Mouse (Mus musculus) hindbrain, embryonic 12.5 days (tissue): Measurements from ENCODE around the gene Ell. TPM values are rescaled to one million over a fixed set of nuclear protein-coding genes. Genes with fewer than 3 reads are reported as not detected.

Experiments used
- ATAC-seq: fragments of 200-750 bp; cut with Nextera tagmentation; 2 replicates; pipeline ENCODE4 v1.8.0; 2017; ENCODE audit warnings: moderate TSS enrichment; ENCODE audit not compliant: low FRiP score
- H3K27ac ChIP-seq: fragments of 300-500 bp; sonication (generic); 2 replicates; pipeline ENCODE4 v1.5.1; 2016; ENCODE audit warnings: mild to moderate bottlenecking
- H3K27me3 ChIP-seq: fragments of 300-500 bp; sonication (generic); 2 replicates; pipeline ENCODE4 v1.6.1; 2016; ENCODE audit warnings: mild to moderate bottlenecking
- H3K36me3 ChIP-seq: fragments of 300-500 bp; sonication (generic); 2 replicates; pipeline ENCODE4 v1.6.1; 2016; ENCODE audit warnings: mild to moderate bottlenecking
- H3K4me1 ChIP-seq: fragments of 300-500 bp; sonication (generic); 2 replicates; pipeline ENCODE4 v1.6.1; 2016
- H3K4me2 ChIP-seq: fragments of 300-500 bp; sonication (generic); replicated peaks from 2 replicates; pipeline ENCODE4 v1.6.1; 2016; ENCODE audit warnings: mild to moderate bottlenecking
- H3K4me3 ChIP-seq: fragments of 300-500 bp; sonication (generic); 2 replicates; pipeline ENCODE4 v1.5.1; 2016; ENCODE audit warnings: mild to moderate bottlenecking
- H3K9ac ChIP-seq: fragments of 300-500 bp; sonication (generic); 2 replicates; pipeline ENCODE4 v1.6.1; 2016; ENCODE audit warnings: mild to moderate bottlenecking, moderate library complexity
- H3K9me3 ChIP-seq: fragments of 300-500 bp; sonication (generic); replicated peaks from 2 replicates; pipeline ENCODE4 v1.6.1; 2016; ENCODE audit warnings: mild to moderate bottlenecking
- WGBS: fragments of 180-500 bp; shearing (Covaris S2); methylation state at CpG from one replicate; pipeline ENCODE4 v1.1.7; 2016; 5-methylcytosine and 5-hydroxymethylcytosine counted together
- polyA plus RNA-seq: library from polyadenylated mRNA; unstranded; fragments of >200 nt; fragmentation: Nextera tagmentation; extraction: Ambion mirVana; gene quantifications from 2 replicates; pipeline ENCODE4 v1.2.1, GENCODE M21; 2016

The Ell gene
- polyA plus RNA-seq, 1 experiment from 2014 or later = 19.4 TPM

DNA sequence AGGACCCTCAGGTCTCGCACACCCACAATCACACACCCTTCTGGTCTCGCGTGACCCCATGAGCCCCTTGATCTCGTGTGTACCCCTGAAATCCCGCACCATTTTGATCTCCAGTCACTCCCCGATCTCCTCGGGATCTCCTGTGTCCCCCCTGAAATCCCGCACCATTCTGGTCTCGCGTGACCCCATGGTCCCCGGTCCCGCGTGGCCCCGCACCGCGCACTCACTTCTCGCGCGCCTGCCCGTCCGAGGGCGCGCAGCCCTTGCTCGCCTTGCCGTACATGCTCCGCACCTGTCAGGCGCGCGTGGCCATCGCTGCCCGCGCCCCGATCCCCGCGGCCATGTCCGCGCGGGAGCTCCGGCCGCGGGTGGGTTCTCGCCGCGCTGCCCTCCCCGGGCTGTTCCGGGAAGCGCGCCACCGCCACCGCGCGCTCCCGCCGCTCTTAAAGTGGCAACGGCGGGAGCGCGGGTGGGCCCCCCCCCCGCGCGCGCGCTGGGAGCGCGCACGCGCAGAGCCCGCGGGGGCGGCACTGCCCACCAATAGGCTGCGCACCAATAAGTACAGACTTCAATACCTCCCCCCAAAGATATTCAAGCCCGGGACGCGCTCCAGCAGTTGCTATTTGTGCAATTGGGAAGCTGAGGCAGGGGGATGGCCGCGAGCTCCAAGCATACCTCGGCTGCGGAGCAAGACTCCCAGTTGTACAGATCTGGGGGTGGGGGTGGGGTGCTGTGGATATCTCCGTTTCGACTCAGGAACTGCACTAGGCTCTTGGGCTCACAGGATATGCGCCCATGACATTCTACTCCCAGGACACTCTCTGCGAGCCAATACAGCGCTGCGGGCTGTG is 68.9 kb downstream of the Ell start:
- 2% methylated on average over 83 of the region's 84 CpGs for WGBS
- peak overlapping the region; percentile 89 for H3K4me2 ChIP-seq
- H3K4me1 ChIP-seq = peaks cover 66% of the 10 kb centered on the region
- no peak for ATAC-seq
- peak overlapping the region; percentile 73 for H3K4me3 ChIP-seq
- H3K27ac ChIP-seq = peak overlapping the region; percentile 95
- H3K9ac ChIP-seq = peak overlapping the region; percentile 91
- H3K27me3 ChIP-seq = no peaks in the 10 kb centered on the region
- H3K36me3 ChIP-seq = no peaks in the 10 kb centered on the region; the same call in 1 of the 2 replicates
- no peaks in the 10 kb centered on the region for H3K9me3 ChIP-seq

DNA sequence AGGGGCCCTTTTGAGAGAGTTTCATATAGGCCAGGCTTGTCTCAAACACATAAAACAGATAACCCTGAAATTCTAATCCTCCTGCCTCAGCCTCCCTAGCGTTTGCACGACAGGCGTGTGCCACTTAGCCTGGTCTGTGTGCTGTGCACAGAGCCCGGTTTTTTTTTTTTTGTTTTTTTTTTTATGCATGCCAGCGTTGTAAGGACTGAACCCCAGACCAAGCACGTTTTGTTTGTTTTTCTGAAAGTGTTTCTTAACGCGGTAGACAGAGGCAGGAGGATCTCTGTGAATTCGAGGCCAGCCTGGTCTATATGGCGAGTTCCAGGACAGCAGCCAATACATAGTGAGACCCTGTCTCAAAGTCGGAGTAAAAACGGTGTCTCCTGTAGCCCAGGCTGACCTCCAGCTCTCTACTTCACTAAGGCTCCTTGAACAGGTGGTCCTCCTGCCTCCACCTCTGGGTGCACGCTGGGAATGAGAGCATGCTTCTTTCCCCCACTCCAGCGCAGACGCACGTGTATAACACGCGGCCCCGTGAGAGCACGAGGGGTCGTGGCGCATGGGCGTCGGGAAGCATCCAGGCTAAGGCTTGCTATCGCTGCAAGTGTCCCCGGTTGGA is 69.6 kb downstream of the Ell start, which contains the start of gene Ssbp4:
Gene Ssbp4 (minus strand): TSS at position 124 of the 619 bp plus-strand sequence.
- Histone ChIP-seq H3K4me1 (peaks cover 69% of the 10 kb centered on the region), H3K4me3 (peak within 1 kb of the TSS; percentile 73), H3K27ac (peak within 1 kb of the TSS; percentile 95), H3K4me2 (peak within 1 kb of the TSS; percentile 89), H3K27me3 (no peaks in the 10 kb centered on the region), H3K9me3 (no peaks in the 10 kb centered on the region), H3K36me3 (no peaks in the 10 kb centered on the region), H3K9ac (peak within 1 kb of the TSS; percentile 91)
- WGBS = 6% methylated on average over 26 of the region's 26 CpGs
- ATAC-seq = peak; percentile 4

DNA sequence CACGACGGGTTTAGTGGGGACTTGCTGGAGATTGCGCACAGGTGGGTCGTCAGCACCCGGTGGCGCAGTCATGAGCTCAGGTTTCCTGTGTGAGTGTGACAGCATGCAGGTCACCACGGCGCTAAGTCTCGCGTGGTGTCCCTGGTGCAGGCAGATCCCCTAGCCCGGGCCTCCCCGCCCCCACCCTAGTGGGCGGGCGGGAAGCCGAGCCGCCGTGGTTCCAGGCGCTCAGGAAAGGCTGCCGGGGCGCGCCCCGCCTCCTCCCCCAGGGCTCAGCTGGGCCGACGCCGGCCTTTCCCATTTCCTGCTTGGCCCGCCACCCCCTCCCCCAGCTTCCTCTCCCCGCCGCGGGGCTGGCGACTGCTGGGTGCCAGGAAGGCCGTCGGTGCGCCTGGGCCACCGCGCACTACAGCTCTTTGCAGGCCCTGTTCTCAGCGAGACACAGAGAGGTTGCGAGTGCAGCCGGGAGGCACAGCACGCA is 70.2 kb downstream of the Ell start:
- peak; percentile 65 for ATAC-seq
- under 1% methylated on average over 37 of the region's 39 CpGs for WGBS
- H3K27me3 ChIP-seq = no peaks in the 10 kb centered on the region
- H3K9ac ChIP-seq = peak overlapping the region; percentile 61
- peak overlapping the region; percentile 95 for H3K27ac ChIP-seq
- peak overlapping the region; percentile 89 for H3K4me2 ChIP-seq
- H3K9me3 ChIP-seq = no peaks in the 10 kb centered on the region
- peaks cover 65% of the 10 kb centered on the region for H3K4me1 ChIP-seq
- no peaks in the 10 kb centered on the region for H3K36me3 ChIP-seq
- H3K4me3 ChIP-seq = peak overlapping the region; percentile 40

DNA sequence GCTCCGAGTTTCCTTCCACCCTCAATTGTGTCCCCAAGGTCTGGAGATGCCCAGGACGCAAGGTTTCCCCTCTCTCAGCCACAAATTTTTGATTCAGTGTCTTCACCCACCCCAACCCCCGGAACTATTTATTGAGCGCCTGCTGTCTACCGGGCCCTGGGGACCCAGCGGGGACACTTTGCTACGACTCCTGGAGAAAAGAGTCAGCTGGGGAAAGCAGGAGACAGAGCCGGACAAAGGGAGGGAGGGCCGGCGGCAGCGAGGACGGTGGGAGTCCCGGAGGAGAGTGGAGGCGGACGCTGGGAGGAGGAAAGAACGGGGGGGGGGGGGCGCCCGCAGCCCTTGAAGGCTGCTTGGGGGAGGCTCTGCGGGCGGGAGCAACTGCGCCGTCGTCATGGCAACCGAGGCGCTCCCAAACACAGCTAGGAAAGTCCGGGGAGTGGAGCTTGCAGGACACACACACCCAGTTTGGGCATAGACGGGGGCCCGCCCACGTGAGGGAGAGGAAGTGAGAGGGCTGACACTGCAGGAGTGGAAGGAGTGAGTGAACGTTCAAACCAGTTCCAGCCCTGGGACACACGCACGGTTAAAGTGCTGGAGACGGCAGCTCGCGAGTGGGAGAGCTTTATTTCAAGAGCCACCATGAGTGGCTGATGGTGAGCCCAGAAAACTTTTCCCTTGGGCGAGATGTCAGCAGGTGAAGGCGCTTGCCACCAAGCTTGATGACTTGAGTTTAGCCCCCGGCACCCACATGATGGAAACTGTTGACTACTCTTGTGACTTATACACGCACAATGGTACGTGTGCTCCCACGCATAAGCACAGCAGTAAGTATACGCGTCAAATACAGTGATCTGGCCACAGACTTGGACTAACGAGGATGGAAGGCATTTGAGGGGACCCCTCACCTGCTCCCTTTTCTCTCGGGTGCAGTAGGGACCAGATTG is 70.9 kb downstream of the Ell start:
- Histone ChIP-seq H3K9ac (peak overlapping the region; percentile 61), H3K4me1 (peaks cover 57% of the 10 kb centered on the region), H3K9me3 (no peaks in the 10 kb centered on the region), H3K27ac (peak overlapping the region; percentile 95), H3K4me2 (peak overlapping the region; percentile 89), H3K36me3 (no peaks in the 10 kb centered on the region), H3K27me3 (no peaks in the 10 kb centered on the region), H3K4me3 (peak overlapping the region; percentile 40)
- peak; percentile 41 for ATAC-seq
- WGBS = 1% methylated on average over 43 of the region's 45 CpGs

DNA sequence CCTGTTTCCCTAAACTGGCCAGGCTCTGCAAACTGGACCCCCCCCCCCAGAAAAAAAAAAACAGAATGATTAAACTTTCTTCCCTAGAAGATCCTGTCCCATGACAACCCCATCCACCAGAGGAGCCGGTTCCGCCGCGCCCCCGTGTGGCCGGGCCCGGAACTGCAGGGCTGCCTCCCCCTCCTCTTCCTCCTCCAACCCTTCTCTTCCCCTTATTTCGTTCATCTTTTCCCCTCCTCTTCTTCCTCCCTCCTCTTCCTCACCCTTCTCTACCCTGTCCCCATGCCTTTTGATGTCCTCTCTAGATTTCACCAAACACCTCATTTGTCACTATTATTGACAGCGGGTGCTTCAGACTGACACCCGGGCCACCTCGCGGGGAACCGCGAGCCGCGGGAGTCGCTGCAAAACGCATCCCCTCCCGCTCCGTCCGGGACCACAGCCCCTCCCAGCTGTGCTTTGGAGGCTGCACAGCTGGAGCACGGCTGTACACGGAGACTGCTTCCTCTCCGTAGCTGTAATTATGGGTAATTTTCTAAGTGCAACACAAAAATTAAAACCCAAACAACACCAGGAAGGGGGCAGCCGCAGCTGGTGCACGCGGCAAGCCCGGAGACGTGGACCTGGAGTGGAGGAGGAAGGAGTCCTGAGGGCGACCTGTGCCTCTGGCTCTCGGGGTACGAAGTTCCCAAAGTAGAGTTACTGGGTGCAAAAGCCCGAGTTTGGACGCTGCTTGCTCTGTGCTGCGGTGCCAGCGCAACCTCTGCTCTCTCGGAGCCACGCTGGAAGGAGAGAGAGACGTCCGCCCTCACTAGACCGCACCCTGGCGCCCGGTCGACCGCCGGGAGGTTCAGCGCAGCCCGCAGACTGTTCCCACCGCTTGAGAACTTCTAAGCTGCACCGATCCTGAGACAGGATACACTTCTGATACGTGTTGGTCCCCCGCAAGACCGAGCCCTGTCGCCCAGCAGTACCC is 71.8 kb downstream of the Ell start:
- peak; percentile 12; the same call in 1 of the 2 replicates for ATAC-seq
- under 1% methylated on average over 51 of the region's 54 CpGs for WGBS
- H3K27ac ChIP-seq = peak overlapping the region; percentile 95
- H3K27me3 ChIP-seq = no peaks in the 10 kb centered on the region
- peak overlapping the region; percentile 66 for H3K9ac ChIP-seq
- H3K4me2 ChIP-seq = peak overlapping the region; percentile 89
- peaks cover 50% of the 10 kb centered on the region for H3K4me1 ChIP-seq
- H3K4me3 ChIP-seq = peak overlapping the region; percentile 40
- H3K9me3 ChIP-seq = no peaks in the 10 kb centered on the region
- no peaks in the 10 kb centered on the region for H3K36me3 ChIP-seq

DNA sequence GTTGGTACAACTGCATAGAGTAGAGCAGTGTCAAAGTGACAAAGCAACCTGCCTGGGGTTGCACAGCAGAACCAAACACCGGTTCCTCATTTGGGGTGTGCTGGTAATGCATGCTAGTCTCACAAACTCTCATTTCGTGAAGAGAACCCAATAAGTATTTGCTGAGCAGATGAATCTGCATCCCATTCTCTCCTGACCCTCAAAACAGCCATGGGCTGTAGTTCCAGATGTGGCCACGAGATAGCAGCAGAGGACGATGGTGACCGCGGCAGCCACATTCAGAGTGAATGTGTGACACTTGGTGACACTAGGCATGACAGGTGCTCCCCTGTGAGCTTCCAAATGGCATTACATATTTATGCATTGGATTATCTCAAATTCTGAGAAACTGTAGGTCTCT is 72.6 kb downstream of the Ell start:
- Histone ChIP-seq H3K27me3 (no peaks in the 10 kb centered on the region), H3K4me3 (peak overlapping the region; percentile 40), H3K27ac (peak overlapping the region; percentile 55; the same call in 1 of the 2 replicates), H3K36me3 (no peaks in the 10 kb centered on the region), H3K9ac (peak overlapping the region; percentile 66; the same call in 1 of the 2 replicates), H3K9me3 (no peaks in the 10 kb centered on the region), H3K4me2 (peak overlapping the region; percentile 89), H3K4me1 (peaks cover 44% of the 10 kb centered on the region)
- under 1% methylated on average over 6 of the region's 6 CpGs for WGBS
- no peak for ATAC-seq

DNA sequence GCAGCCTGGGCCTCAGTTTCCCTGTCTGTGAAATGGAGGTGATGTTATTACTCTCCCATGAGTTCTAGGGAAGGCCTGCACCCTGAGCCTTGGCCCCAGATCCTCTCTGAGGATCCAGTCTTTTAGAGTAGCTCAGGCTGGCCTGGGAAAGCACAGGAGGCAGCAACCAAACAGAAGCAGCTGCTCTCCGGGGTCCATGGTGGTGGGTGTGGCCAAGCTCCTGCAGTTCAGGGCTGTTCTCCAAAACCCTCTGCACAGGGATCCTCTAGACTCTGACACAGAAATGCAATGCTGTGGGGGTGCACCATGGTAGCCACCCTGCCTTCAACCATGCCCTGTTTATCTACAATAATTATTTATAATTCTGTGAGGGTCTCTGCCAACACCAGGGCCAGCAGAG is 74.5 kb downstream of the Ell start:
- H3K27ac ChIP-seq = no peak overlapping the region
- ATAC-seq = no peak
- WGBS = 16% methylated on average over 1 of the region's 1 CpGs
- no peaks in the 10 kb centered on the region for H3K36me3 ChIP-seq
- no peaks in the 10 kb centered on the region for H3K9me3 ChIP-seq
- no peak overlapping the region for H3K4me2 ChIP-seq
- peaks cover 38% of the 10 kb centered on the region for H3K4me1 ChIP-seq
- H3K4me3 ChIP-seq = no peak overlapping the region
- no peak overlapping the region for H3K9ac ChIP-seq
- no peaks in the 10 kb centered on the region for H3K27me3 ChIP-seq

DNA sequence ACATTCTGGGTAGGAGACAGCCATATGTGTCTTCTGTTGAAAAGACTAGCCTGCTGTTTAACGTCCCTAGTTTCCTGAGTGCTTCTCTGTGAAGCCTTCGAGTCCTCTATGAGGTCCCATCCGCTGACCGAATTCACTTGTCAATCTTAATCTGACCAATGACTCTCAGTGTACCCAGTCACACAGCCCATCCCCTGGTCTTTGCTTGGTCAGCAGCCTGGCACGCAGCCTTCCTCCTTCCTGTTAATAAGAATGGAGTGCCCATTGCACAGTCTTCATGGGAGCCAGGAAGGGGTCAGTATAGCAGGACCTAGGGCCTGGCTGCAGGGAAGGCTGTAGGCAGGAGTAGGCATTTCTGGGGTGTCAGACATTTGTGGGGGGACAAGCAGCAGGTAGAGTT is 75.2 kb downstream of the Ell start:
- H3K4me2 ChIP-seq = no peak overlapping the region
- H3K4me3 ChIP-seq = no peak overlapping the region
- ATAC-seq = no peak
- H3K9me3 ChIP-seq = no peaks in the 10 kb centered on the region
- H3K4me1 ChIP-seq = peaks cover 34% of the 10 kb centered on the region
- H3K36me3 ChIP-seq = no peaks in the 10 kb centered on the region
- H3K27me3 ChIP-seq = no peaks in the 10 kb centered on the region
- H3K9ac ChIP-seq = no peak overlapping the region
- WGBS = 71% methylated on average over 5 of the region's 5 CpGs
- H3K27ac ChIP-seq = no peak overlapping the region

DNA sequence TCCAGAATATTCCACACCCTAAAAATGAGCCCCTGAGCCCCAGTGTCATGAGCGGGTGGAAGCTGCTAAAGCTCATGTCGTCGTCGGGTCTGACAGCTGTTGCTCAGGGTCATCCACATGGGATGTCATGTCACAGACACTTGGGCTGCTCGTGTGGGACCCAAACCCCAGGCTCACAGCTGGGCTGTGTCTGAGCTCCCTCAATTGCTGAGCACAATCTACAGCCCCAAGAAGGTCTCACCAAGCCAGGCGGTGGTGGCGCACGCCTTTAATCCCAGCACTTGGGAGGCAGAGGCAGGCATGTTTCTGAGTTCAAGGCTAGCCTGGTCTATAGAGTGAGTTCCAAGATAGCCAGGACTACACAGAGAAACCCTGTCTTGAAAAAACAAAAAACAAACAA is 76.0 kb downstream of the Ell start:
- peaks cover 28% of the 10 kb centered on the region for H3K4me1 ChIP-seq
- WGBS = 92% methylated on average over 8 of the region's 8 CpGs
- ATAC-seq = no peak

DNA sequence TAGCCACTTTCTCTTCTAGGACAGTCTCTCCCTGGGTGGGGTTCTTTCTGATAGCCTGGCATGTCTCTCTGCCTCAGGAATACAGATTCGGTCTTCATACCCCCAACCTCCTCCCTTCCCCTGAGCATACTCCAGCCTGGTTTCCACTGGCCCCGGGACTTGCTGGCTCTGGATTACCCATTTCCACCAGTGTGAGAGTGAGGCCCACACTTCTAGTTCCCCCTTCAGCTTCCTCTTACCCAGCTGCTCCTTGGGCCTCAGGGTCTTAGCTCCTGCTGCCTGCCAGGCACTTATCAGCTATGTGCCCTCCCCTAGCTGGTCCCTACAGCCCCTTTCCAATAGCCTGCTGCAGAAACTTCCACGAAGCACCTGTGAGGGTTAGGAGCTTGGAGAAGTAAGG is 76.6 kb downstream of the Ell start, which contains the start of gene Lrrc25:
Gene Lrrc25 (plus strand): TSS at position 262 of the 400 bp plus-strand sequence.
- Histone ChIP-seq H3K27me3 (peaks cover 7% of the 10 kb centered on the region), H3K9me3 (no peaks in the 10 kb centered on the region), H3K4me1 (peaks cover 25% of the 10 kb centered on the region), H3K4me3 (no peak within 1 kb of the TSS), H3K4me2 (no peak within 1 kb of the TSS), H3K27ac (no peak within 1 kb of the TSS), H3K36me3 (no peaks in the 10 kb centered on the region), H3K9ac (no peak within 1 kb of the TSS)
- 87% methylated on average over 3 of the region's 3 CpGs for WGBS
- ATAC-seq = no peak

More for the DNA sequence above, 76.0 kb downstream of the Ell start:
- H3K9me3 ChIP-seq = no peaks in the 10 kb centered on the region
- H3K36me3 ChIP-seq = no peaks in the 10 kb centered on the region
- peaks cover 1% of the 10 kb centered on the region for H3K27me3 ChIP-seq
- H3K9ac ChIP-seq = no peak overlapping the region
- no peak overlapping the region for H3K27ac ChIP-seq
- H3K4me3 ChIP-seq = no peak overlapping the region
- no peak overlapping the region for H3K4me2 ChIP-seq

DNA sequence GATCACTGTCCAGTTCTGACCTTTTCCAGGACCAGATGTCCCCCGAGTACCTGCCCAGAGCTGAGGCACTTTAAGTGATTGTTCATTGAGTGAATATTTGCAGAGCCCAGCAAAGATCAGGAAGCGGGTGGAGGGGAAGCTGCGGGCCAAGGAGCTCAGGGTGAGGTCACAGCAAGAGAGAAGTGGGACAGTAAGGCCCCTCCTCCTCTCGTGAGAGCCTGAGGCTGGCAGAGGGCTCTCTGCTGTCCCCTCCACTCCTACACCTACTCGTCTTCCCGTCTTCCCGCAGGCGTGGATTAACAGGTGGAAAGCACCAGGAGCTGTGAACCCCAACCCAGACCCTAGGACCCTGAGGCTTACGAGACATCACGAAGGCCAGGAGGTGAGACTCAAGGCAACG is 77.4 kb downstream of the Ell start:
- peaks cover 13% of the 10 kb centered on the region for H3K27me3 ChIP-seq
- WGBS = 48% methylated on average over 11 of the region's 11 CpGs
- H3K4me3 ChIP-seq = no peak overlapping the region
- H3K9ac ChIP-seq = no peak overlapping the region
- H3K27ac ChIP-seq = no peak overlapping the region
- ATAC-seq = no peak
- H3K36me3 ChIP-seq = no peaks in the 10 kb centered on the region
- no peaks in the 10 kb centered on the region for H3K9me3 ChIP-seq
- peaks cover 17% of the 10 kb centered on the region for H3K4me1 ChIP-seq
- no peak overlapping the region for H3K4me2 ChIP-seq
